Mouse (Mus musculus) bone marrow, adult 2 months (tissue): ENCODE measurements around the gene Mpv17l2.

Experiments used
- CTCF ChIP-seq: fragments of 200-500 bp; IDR thresholded peaks from 2 replicates; pipeline ENCODE4 v1.5.1; 2011; ENCODE audit warnings: low read length, control low read depth; ENCODE audit not compliant: control insufficient read depth, insufficient read depth
- POLR2A ChIP-seq: fragments of 200-500 bp; IDR thresholded peaks from 2 replicates; pipeline ENCODE4 v1.6.1; 2011; ENCODE audit warnings: low read depth, mild to moderate bottlenecking, control low read depth, low read length, borderline replicate concordance; ENCODE audit not compliant: control insufficient read depth

DNA sequence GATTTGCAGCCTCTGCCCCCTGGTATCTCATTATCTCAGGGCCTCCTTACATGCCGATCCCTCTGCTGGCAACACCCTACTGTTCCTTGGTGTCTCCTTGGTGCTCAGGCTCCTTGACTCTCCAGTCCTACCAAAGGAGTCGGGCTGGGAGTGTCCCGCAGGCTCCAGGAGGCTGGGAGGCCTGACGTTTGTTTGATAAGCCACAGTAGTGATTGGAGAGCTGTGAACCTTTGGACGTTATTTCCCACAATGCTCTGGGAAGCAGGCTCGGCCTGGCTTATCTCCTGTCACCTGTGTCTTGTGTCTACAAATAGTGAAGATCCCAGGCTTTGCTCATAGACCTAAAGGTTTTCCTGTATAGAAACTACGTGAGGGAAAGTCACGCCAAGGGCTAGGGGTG, 3.3 kb upstream of the Mpv17l2 start:
- TF ChIP-seq CTCF (no peak), POLR2A (no peak)
